Mouse (Mus musculus): ENCODE data around the gene Washc2.

Gene Washc2

GRCm38 (mm10) chr6:116262824-116263223, 55.0 kb downstream of the Washc2 start:
- DNase-seq (ENCODE audit: low read depth, low spot score): no peak

GRCm38 (mm10) chr6:116264018-116264651, 56.3 kb downstream of the Washc2 start, which contains the start of gene Zfand4:
Gene Zfand4 (plus strand): TSS chr6:116264222.
- DNase-seq (ENCODE audit: low read depth, low spot score): peak; percentile 87

- DNase-seq (ENCODE audit: low read depth, low spot score): no peak
Measured at GRCm38 (mm10) chr6:116264836-116265235, 57.0 kb downstream of the Washc2 start.

- DNase-seq (ENCODE audit: low read depth, low spot score): no peak
Measured at GRCm38 (mm10) chr6:116265603-116266002, 57.8 kb downstream of the Washc2 start.

GRCm38 (mm10) chr6:116266273-116267109, 58.7 kb downstream of the Washc2 start:
- peak; percentile 66 for DNase-seq (ENCODE audit: low read depth, low spot score)

GRCm38 (mm10) chr6:116267110-116267423, 59.2 kb downstream of the Washc2 start:
- no peak for DNase-seq (ENCODE audit: low read depth, low spot score)

GRCm38 (mm10) chr6:116275695-116276094, 67.9 kb downstream of the Washc2 start:
- no peak for DNase-seq (ENCODE audit: low read depth, low spot score)

GRCm38 (mm10) chr6:116278679-116279317, 71.0 kb downstream of the Washc2 start:
- no peak for DNase-seq (ENCODE audit: low read depth, low spot score)

- no peak for DNase-seq (ENCODE audit: low read depth, low spot score)
Measured at GRCm38 (mm10) chr6:116281014-116281413, 73.2 kb downstream of the Washc2 start.

GRCm38 (mm10) chr6:116282546-116282945, 74.7 kb downstream of the Washc2 start:
- DNase-seq (ENCODE audit: low read depth, low spot score): no peak

GRCm38 (mm10) chr6:116283280-116283679, 75.4 kb downstream of the Washc2 start:
- DNase-seq (ENCODE audit: low read depth, low spot score): no peak

- DNase-seq (ENCODE audit: low read depth, low spot score): no peak
Measured at GRCm38 (mm10) chr6:116286321-116286720, 78.5 kb downstream of the Washc2 start.

GRCm38 (mm10) chr6:116286870-116287575, 79.2 kb downstream of the Washc2 start:
- no peak for DNase-seq (ENCODE audit: low read depth, low spot score)

GRCm38 (mm10) chr6:116311411-116311810, 103.6 kb downstream of the Washc2 start:
- no peak for DNase-seq (ENCODE audit: low read depth, low spot score)
